Comparison of ENCODE assay signal across 24 mouse cellular contexts in the genomic region with DNA sequence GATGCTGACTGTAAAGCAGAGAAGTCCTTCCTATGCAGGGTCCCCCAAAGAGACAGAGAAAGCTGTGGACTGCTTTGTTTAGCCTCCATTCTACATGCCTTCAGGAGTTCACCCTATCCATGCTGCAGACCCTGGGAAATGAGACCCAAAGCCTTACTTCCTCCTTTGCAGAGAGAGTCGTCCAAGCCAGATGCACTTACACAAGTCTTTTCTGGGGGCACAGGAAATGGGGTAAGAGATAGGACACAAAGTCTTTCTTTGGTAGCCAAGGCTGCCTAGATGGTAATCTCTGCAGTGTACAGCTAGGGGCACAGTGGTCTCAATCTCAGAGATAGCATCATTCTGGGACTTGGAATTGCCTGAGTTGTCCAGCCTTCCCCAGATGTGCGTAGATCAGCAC.
"Had no signal": no experiment of that assay in that cellular context is flagged by ENCODE, and none has a peak within 500 bp of the region (broad histone marks: within the 10 kb centered on the region; RNA-seq: fewer than 3 reads in every experiment).

No protein-coding gene starts in this region.

- H3K9me3 ChIP-seq: limb, embryonic 10.5 days; limb, embryonic 13.5 days; liver, embryonic 13.5 days; megakaryocyte, embryonic 14.5 days; neural tube, embryonic 12.5 days; neural tube, embryonic 15.5 days; stomach, embryonic 15.5 days had no signal

- H3K36me3 ChIP-seq: limb, embryonic 10.5 days; limb, embryonic 13.5 days; liver, embryonic 13.5 days; neural tube, embryonic 12.5 days; neural tube, embryonic 15.5 days; stomach, embryonic 15.5 days had no signal

- H3K4me1 ChIP-seq: stomach, embryonic 15.5 days had no signal

- H3K27me3 ChIP-seq: liver, embryonic 13.5 days; megakaryocyte, embryonic 14.5 days; neural tube, embryonic 12.5 days; neural tube, embryonic 15.5 days; stomach, embryonic 15.5 days had no signal

- H3K4me3 ChIP-seq: layer of hippocampus, adult 2 months; limb, embryonic 10.5 days; limb, embryonic 13.5 days; liver, embryonic 13.5 days; megakaryocyte, embryonic 14.5 days; neural tube, embryonic 12.5 days; neural tube, embryonic 15.5 days; stomach, embryonic 15.5 days had no signal

- H3K27ac ChIP-seq: kidney, postnatal 0 days; layer of hippocampus, adult 2 months; limb, embryonic 10.5 days; limb, embryonic 13.5 days; liver, embryonic 13.5 days; neural tube, embryonic 12.5 days; neural tube, embryonic 15.5 days; stomach, embryonic 15.5 days had no signal

- H3K9ac ChIP-seq: limb, embryonic 13.5 days; liver, embryonic 13.5 days; neural tube, embryonic 12.5 days; neural tube, embryonic 15.5 days; stomach, embryonic 15.5 days had no signal

- DNase-seq: kidney, adult 2 months; kidney, postnatal 25 days; layer of hippocampus, adult 9-11 months; liver; liver, embryonic 13.5 days; lung, adult 2 months; lung, postnatal 14 days; lung, postnatal 4 days; midbrain, embryonic 14.5 days; right cerebral cortex, adult 18-20 months; right cerebral cortex, postnatal 25 days; spleen, adult 18-20 months; thymus, adult 18-20 months; thymus, postnatal 14 days had no signal

- ATAC-seq: intestine, postnatal 0 days had no signal

- H3K4me2 ChIP-seq: limb, embryonic 13.5 days; liver, embryonic 13.5 days; midbrain, embryonic 11.5 days; neural tube, embryonic 12.5 days; neural tube, embryonic 15.5 days; stomach, embryonic 15.5 days had no signal
